25 mouse cellular contexts compared by ENCODE assay signal in the genomic region with DNA sequence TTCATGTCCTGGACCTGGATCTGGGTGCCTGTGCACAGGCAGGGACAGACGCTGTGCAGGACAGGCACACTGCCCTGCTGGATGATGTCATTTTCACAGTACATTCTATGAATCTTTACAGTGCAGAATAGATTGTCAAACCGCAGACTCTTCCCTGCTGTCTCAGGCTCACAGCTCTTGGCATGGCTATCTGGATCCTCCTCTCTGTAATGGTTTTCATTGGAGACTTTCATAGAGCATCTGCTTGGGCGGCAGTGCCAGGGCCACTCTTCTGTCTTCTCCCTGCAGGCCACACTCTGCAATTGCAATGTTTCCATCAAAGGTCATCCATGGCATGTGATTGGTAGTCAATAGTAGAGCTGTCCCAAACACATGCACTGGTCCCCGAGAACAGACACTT.
DNase-seq lines count a peak whose midpoint lies in the region; ATAC-seq and TF ChIP-seq lines count a peak whose summit lies in the region.
"Had no signal": no experiment of that assay in that cellular context is flagged by ENCODE, and none has a peak within 500 bp of the region (broad histone marks: within the 10 kb centered on the region; RNA-seq: fewer than 3 reads in every experiment).

No protein-coding gene starts in this region.

- H3K9me3 ChIP-seq in forebrain, postnatal 0 days (ENCODE audit: low read length), result no peaks in the 10 kb centered on the region
- no peaks in the 10 kb centered on the region for H3K9me3 ChIP-seq in forebrain, embryonic 11.5 days (ENCODE audit: control insufficient read depth, low read length)
- H3K9me3 ChIP-seq: heart, embryonic 15.5 days; hindbrain, embryonic 15.5 days; limb, embryonic 13.5 days; liver, embryonic 13.5 days; midbrain, embryonic 13.5 days; neural tube, embryonic 13.5 days had no signal

- ATAC-seq in forebrain, postnatal 0 days, result peak; percentile 58
- no peak for ATAC-seq in forebrain, embryonic 11.5 days (replicated peaks; ENCODE audit: low FRiP score)
- ATAC-seq: activated CD4-positive, CD25-positive, alpha-beta regulatory T cell, adult 4 months; intestine, embryonic 16.5 days; midbrain, embryonic 13.5 days had no signal

- intact Hi-C loops in left cerebral cortex, adult 2 months (cut with DNase I), result no loop called here
- intact Hi-C loops in left cerebral cortex, postnatal 36 days (cut with DNase I), result no loop called here

- peaks cover 16% of the 10 kb centered on the region for H3K36me3 ChIP-seq in forebrain, postnatal 0 days (ENCODE audit: insufficient read depth)
- H3K36me3 ChIP-seq in forebrain, embryonic 11.5 days (ENCODE audit: control insufficient read depth, insufficient read depth, low read length), result no peaks in the 10 kb centered on the region
- H3K36me3 ChIP-seq: heart, embryonic 15.5 days; hindbrain, embryonic 15.5 days had no signal

- H3K4me3 ChIP-seq in forebrain, postnatal 0 days (ENCODE audit: low read depth, low read length), result no peak overlapping the region
- no peak overlapping the region for H3K4me3 ChIP-seq in forebrain, embryonic 11.5 days (ENCODE audit: low read depth, low read length)
- no peak overlapping the region for H3K4me3 ChIP-seq in left cerebral cortex, adult 2 months
- H3K4me3 ChIP-seq: heart, embryonic 15.5 days; hindbrain, embryonic 15.5 days; limb, embryonic 13.5 days; liver, embryonic 13.5 days; midbrain, embryonic 13.5 days; myocyte; neural tube, embryonic 13.5 days had no signal

- no peak overlapping the region for H3K9ac ChIP-seq in forebrain, postnatal 0 days
- no peak overlapping the region for H3K9ac ChIP-seq in forebrain, embryonic 11.5 days (ENCODE audit: low read length)
- H3K9ac ChIP-seq: heart, embryonic 15.5 days; hindbrain, embryonic 15.5 days; limb, embryonic 13.5 days; liver, embryonic 13.5 days; midbrain, embryonic 13.5 days; neural tube, embryonic 13.5 days had no signal

- peak; percentile 35; the same call in 1 of the 2 replicates for TF ChIP-seq CTCF in forebrain, postnatal 0 days (IDR thresholded peaks at IDR 0.05; ENCODE audit: low read depth)
- peak; percentile 22; the same call in 1 of the 2 replicates for TF ChIP-seq CTCF in left cerebral cortex, adult 2 months (IDR thresholded peaks at IDR 0.05)

- H3K27ac ChIP-seq in forebrain, postnatal 0 days (ENCODE audit: low read depth, low read length), result 0 out of 2 replicates have a peak overlapping the region, but pooled peaks have one; percentile 23
- H3K27ac ChIP-seq in forebrain, embryonic 11.5 days (ENCODE audit: low read depth, low read length), result no peak overlapping the region
- peak overlapping the region; percentile 63 for H3K27ac ChIP-seq in left cerebral cortex, adult 2 months
- H3K27ac ChIP-seq: heart, embryonic 15.5 days; hindbrain, embryonic 15.5 days; limb, embryonic 13.5 days; liver, embryonic 13.5 days; midbrain, embryonic 13.5 days; neural tube, embryonic 13.5 days had no signal

- H3K27me3 ChIP-seq in forebrain, postnatal 0 days (ENCODE audit: insufficient read depth, low read length), result no peaks in the 10 kb centered on the region
- no peaks in the 10 kb centered on the region for H3K27me3 ChIP-seq in forebrain, embryonic 11.5 days (ENCODE audit: control insufficient read depth, insufficient read depth, low read length)
- H3K27me3 ChIP-seq: heart, embryonic 15.5 days; hindbrain, embryonic 15.5 days; limb, embryonic 13.5 days; liver, embryonic 13.5 days; midbrain, embryonic 13.5 days; neural tube, embryonic 13.5 days had no signal

- DNase-seq in cerebellum, adult 9-10 months, result peak; percentile 11
- DNase-seq in cerebellum, adult 8-10 months, result no peak
- no peak for DNase-seq in forebrain, postnatal 0 days
- DNase-seq in forebrain, embryonic 11.5 days (ENCODE audit: low spot score), result no peak
- no peak for DNase-seq in left cerebral cortex, adult 2 months (ENCODE audit: extremely low spot score in 1 of 2, low spot score in 2 of 2)
- no peak for DNase-seq in left cerebral cortex, postnatal 36 days (ENCODE audit: low spot score in 2 of 2)
- DNase-seq in brain, adult 2 months (ENCODE audit: low read depth, low spot score), result peak; percentile 74
- DNase-seq: adrenal gland, adult 8-10 months; heart, postnatal 36 days; kidney, adult 9 months; kidney, postnatal 14 days; liver, embryonic 13.5 days; lung, adult 2 months; lung, postnatal 14 days; retina, postnatal 1 day; right cerebral cortex, postnatal 4 days; thymus, postnatal 25 days had no signal

- no peak overlapping the region for H3K4me2 ChIP-seq in forebrain, postnatal 0 days (ENCODE audit: low read depth)
- no peak overlapping the region for H3K4me2 ChIP-seq in forebrain, embryonic 11.5 days (ENCODE audit: low read depth, low read length, severe bottlenecking)
- H3K4me2 ChIP-seq: heart, embryonic 15.5 days; hindbrain, embryonic 15.5 days; limb, embryonic 13.5 days; liver, embryonic 13.5 days; midbrain, embryonic 13.5 days; neural tube, embryonic 13.5 days had no signal

- WGBS in forebrain, postnatal 0 days, result 77% methylated on average over 4 of the region's 4 CpGs
- 89% methylated on average over 4 of the region's 4 CpGs for WGBS in forebrain, embryonic 11.5 days

- H3K4me1 ChIP-seq in forebrain, postnatal 0 days (ENCODE audit: insufficient read depth), result no peaks in the 10 kb centered on the region
- H3K4me1 ChIP-seq in forebrain, embryonic 11.5 days (replicated peaks; ENCODE audit: control insufficient read depth, insufficient read depth, low read length), result no peaks in the 10 kb centered on the region
- H3K4me1 ChIP-seq: heart, embryonic 15.5 days; liver, embryonic 13.5 days had no signal

Comparison
In these comparisons a context has a peak if more than half of its experiments do, and no peak if none do; other contexts are left out.
1. DNase-seq: peak in cerebellum, adult 9-10 months (single experiment) and brain, adult 2 months (single experiment); none in cerebellum, adult 8-10 months (single experiment), forebrain, postnatal 0 days (single experiment), forebrain, embryonic 11.5 days (single experiment), left cerebral cortex, adult 2 months (0 of 2) and left cerebral cortex, postnatal 36 days (0 of 2).